Mouse (Mus musculus) gastrocnemius, adult 8-10 months (tissue): ENCODE data around the gene Gm3147. TPM values are rescaled to one million over a fixed set of nuclear protein-coding genes. Genes with fewer than 3 reads are reported as not detected.
"Not testable (repeated sequence)": the region's sequence is repeated elsewhere in the genome, so short reads cannot be mapped to it uniquely, and the experiment has no call there.

Source experiments
- DNase-seq, 2 experiments: peaks; one replicate each; pipeline ENCODE4 v3.0.0; 2022; ENCODE audit warnings: low spot score in 2 of 2
- total RNA-seq, 4 experiments: library from RNA; stranded (reverse); gene quantifications; 2 replicates each; pipeline ENCODE4 v1.2.4; 2022

The Gm3147 gene
- not detected for total RNA-seq

GRCm38 (mm10) chr5:94616242-94616641 lies at the start of gene Gm3147:
Gene Gm3147 (minus strand): TSS chr5:94616342.
- not testable (repeated sequence) for DNase-seq

GRCm38 (mm10) chr5:94648082-94648481 lies 31.9 kb upstream of the Gm3147 start, which contains the start of gene Gm6205:
Gene Gm6205 (plus strand): TSS chr5:94648382.
- not testable (repeated sequence) for DNase-seq

DNA sequence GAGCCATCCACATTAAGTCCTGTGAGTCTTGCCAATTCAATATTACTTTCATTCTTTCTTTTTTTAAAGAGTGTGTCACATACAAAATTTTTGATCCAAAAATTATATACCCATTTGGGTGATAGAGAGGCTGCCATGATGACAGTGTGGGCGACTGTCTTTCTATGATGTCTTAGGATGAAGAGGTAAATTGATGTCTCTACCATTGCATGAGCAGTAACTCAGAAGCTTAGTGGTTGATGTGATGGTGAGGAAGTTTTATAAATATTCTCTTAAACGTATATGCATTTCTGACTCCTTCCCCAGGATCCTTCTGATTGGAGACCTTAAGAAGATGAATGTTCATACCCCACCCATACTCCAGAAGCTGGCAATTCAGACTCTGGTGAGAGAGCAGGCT lies 7.5 kb upstream of the Gm3147 start, which contains the start of gene Gm6509:
Gm6509 (plus strand) TSS at position 301 of the 400 bp plus-strand sequence.
- DNase-seq, result not testable (repeated sequence)

Other genes with a start within 250 kb of the Gm3147 start
- not detected for gene Gm7682, start 170.6 kb downstream of the Gm3147 start, total RNA-seq
- gene Gm3139, start 90.1 kb downstream of the Gm3147 start, total RNA-seq, result not detected
- gene Gm6509, start 7.6 kb upstream of the Gm3147 start, total RNA-seq, result not detected
- gene Gm6205, start 32.0 kb upstream of the Gm3147 start, total RNA-seq, result not detected
- not detected for gene Gm3183, start 249.1 kb upstream of the Gm3147 start, total RNA-seq